ENCODE assay signal across 17 mouse cellular contexts in genomic region chr4:133463184-133463583, GRCm38 (mm10). TPM values are rescaled to one million over a fixed set of nuclear protein-coding genes. Genes with fewer than 3 reads are reported as not detected.
DNase-seq lines count a peak whose midpoint lies in the region; ATAC-seq lines count a peak whose summit lies in the region.
"Had no signal": no experiment of that assay in that cellular context is flagged by ENCODE, and none has a peak within 500 bp of the region (broad histone marks: within the 10 kb centered on the region; RNA-seq: fewer than 3 reads in every experiment).

No protein-coding gene starts in this region.

- no peak overlapping the region for H3K4me2 ChIP-seq in kidney, embryonic 15.5 days
- H3K4me2 ChIP-seq in heart, embryonic 16.5 days (ENCODE audit: low read depth, low read length) = peak overlapping the region; percentile 18; the same call in 1 of the 2 replicates
- H3K4me2 ChIP-seq in stomach, embryonic 16.5 days (ENCODE audit: low read depth, low read length) = no peak overlapping the region
- no peak overlapping the region for H3K4me2 ChIP-seq in midbrain, embryonic 11.5 days
- H3K4me2 ChIP-seq: embryonic facial prominence, embryonic 13.5 days; forebrain, embryonic 13.5 days; liver, embryonic 15.5 days; neural tube, embryonic 13.5 days had no signal

- no peaks in the 10 kb centered on the region for H3K27me3 ChIP-seq in kidney, embryonic 15.5 days
- peaks cover 14% of the 10 kb centered on the region for H3K27me3 ChIP-seq in megakaryocyte, embryonic 14.5 days (replicated peaks)
- no peaks in the 10 kb centered on the region for H3K27me3 ChIP-seq in heart, embryonic 16.5 days (ENCODE audit: control insufficient read depth, insufficient read depth, low read length)
- no peaks in the 10 kb centered on the region for H3K27me3 ChIP-seq in stomach, embryonic 16.5 days (ENCODE audit: control insufficient read depth, insufficient read depth, low read length)
- no peaks in the 10 kb centered on the region for H3K27me3 ChIP-seq in midbrain, embryonic 11.5 days (ENCODE audit: control insufficient read depth, insufficient read depth, low read length)
- H3K27me3 ChIP-seq: embryonic facial prominence, embryonic 13.5 days had no signal

- no peaks in the 10 kb centered on the region for H3K9me3 ChIP-seq in kidney, embryonic 15.5 days (replicated peaks)
- H3K9me3 ChIP-seq in megakaryocyte, embryonic 14.5 days = no peaks in the 10 kb centered on the region
- no peaks in the 10 kb centered on the region for H3K9me3 ChIP-seq in heart, embryonic 16.5 days (replicated peaks; ENCODE audit: control insufficient read depth, low read length)
- no peaks in the 10 kb centered on the region for H3K9me3 ChIP-seq in stomach, embryonic 16.5 days (replicated peaks; ENCODE audit: control insufficient read depth, low read length)
- no peaks in the 10 kb centered on the region for H3K9me3 ChIP-seq in midbrain, embryonic 11.5 days (ENCODE audit: control insufficient read depth, low read length)
- H3K9me3 ChIP-seq: embryonic facial prominence, embryonic 13.5 days; forebrain, embryonic 13.5 days; liver, embryonic 15.5 days; neural tube, embryonic 13.5 days had no signal

- peaks cover 21% of the 10 kb centered on the region for H3K4me1 ChIP-seq in kidney, embryonic 15.5 days
- H3K4me1 ChIP-seq in megakaryocyte, embryonic 14.5 days = peaks cover 46% of the 10 kb centered on the region
- H3K4me1 ChIP-seq in heart, embryonic 16.5 days (ENCODE audit: control insufficient read depth, insufficient read depth, low read length) = peaks cover 12% of the 10 kb centered on the region
- 0 out of 2 replicates have a peak, but pooled peaks cover 5% of the 10 kb centered on the region for H3K4me1 ChIP-seq in stomach, embryonic 16.5 days (ENCODE audit: control insufficient read depth, insufficient read depth, low read length)
- no peaks in the 10 kb centered on the region; the same call in 1 of the 2 replicates for H3K4me1 ChIP-seq in midbrain, embryonic 11.5 days (ENCODE audit: control insufficient read depth, insufficient read depth, low read length)

- DNase-seq in kidney, adult 8-10 months = no peak
- DNase-seq in cerebellum, adult 18-20 months = no peak
- DNase-seq in midbrain, embryonic 11.5 days (ENCODE audit: low spot score, missing footprints) = no peak
- DNase-seq: cerebellum, postnatal 25 days; gastrocnemius, postnatal 10 days; midbrain, embryonic 14.5 days; thymus, postnatal 36 days had no signal

- H3K4me3 ChIP-seq in kidney, embryonic 15.5 days (replicated peaks) = no peak overlapping the region
- H3K4me3 ChIP-seq in megakaryocyte, embryonic 14.5 days (replicated peaks) = peak overlapping the region; percentile 78
- H3K4me3 ChIP-seq in heart, embryonic 16.5 days (ENCODE audit: low read length) = no peak overlapping the region
- H3K4me3 ChIP-seq in stomach, embryonic 16.5 days (replicated peaks; ENCODE audit: low read length) = no peak overlapping the region
- no peak overlapping the region for H3K4me3 ChIP-seq in midbrain, embryonic 11.5 days (ENCODE audit: low read depth, low read length)
- H3K4me3 ChIP-seq: embryonic facial prominence, embryonic 13.5 days; forebrain, embryonic 13.5 days; liver, embryonic 15.5 days; neural tube, embryonic 13.5 days had no signal

- H3K36me3 ChIP-seq in kidney, embryonic 15.5 days = no peaks in the 10 kb centered on the region
- no peaks in the 10 kb centered on the region for H3K36me3 ChIP-seq in megakaryocyte, embryonic 14.5 days (replicated peaks; ENCODE audit: low read length)
- no peaks in the 10 kb centered on the region for H3K36me3 ChIP-seq in heart, embryonic 16.5 days (ENCODE audit: control insufficient read depth, insufficient read depth)
- no peaks in the 10 kb centered on the region for H3K36me3 ChIP-seq in stomach, embryonic 16.5 days (ENCODE audit: control insufficient read depth, insufficient read depth, low read length)
- H3K36me3 ChIP-seq in midbrain, embryonic 11.5 days (ENCODE audit: control insufficient read depth, insufficient read depth, low read length) = no peaks in the 10 kb centered on the region
- H3K36me3 ChIP-seq: embryonic facial prominence, embryonic 13.5 days; liver, embryonic 15.5 days; neural tube, embryonic 13.5 days had no signal

- 32% methylated on average over 6 of the region's 6 CpGs for WGBS in kidney, embryonic 15.5 days
- 27% methylated on average over 6 of the region's 6 CpGs for WGBS in heart, embryonic 16.5 days
- WGBS in stomach, embryonic 16.5 days = 48% methylated on average over 6 of the region's 6 CpGs
- 72% methylated on average over 6 of the region's 6 CpGs for WGBS in midbrain, embryonic 11.5 days

- H3K27ac ChIP-seq in kidney, embryonic 15.5 days = peak overlapping the region; percentile 38; the same call in 1 of the 2 replicates
- H3K27ac ChIP-seq in heart, embryonic 16.5 days (ENCODE audit: low read length) = peak overlapping the region; percentile 54
- peak overlapping the region; percentile 46; the same call in 1 of the 2 replicates for H3K27ac ChIP-seq in stomach, embryonic 16.5 days (ENCODE audit: low read length)
- no peak overlapping the region for H3K27ac ChIP-seq in midbrain, embryonic 11.5 days (ENCODE audit: low read depth, low read length)
- H3K27ac ChIP-seq: embryonic facial prominence, embryonic 13.5 days; forebrain, embryonic 13.5 days; hindbrain, postnatal 0 days; neural tube, embryonic 13.5 days had no signal

- ATAC-seq in kidney, embryonic 15.5 days (replicated peaks; ENCODE audit: low FRiP score) = no peak
- no peak for ATAC-seq in megakaryocyte, adult 5-6 weeks (ENCODE audit: poor library complexity, severe bottlenecking)
- peak; percentile 51; the same call in 1 of the 2 replicates for ATAC-seq in heart, embryonic 16.5 days (replicated peaks; ENCODE audit: extremely low read depth, insufficient read depth, low FRiP score)
- no peak for ATAC-seq in stomach, embryonic 16.5 days (ENCODE audit: insufficient read depth, low FRiP score)
- no peak for ATAC-seq in midbrain, embryonic 11.5 days (ENCODE audit: low FRiP score)
- ATAC-seq: forebrain, embryonic 13.5 days; hindbrain, postnatal 0 days had no signal

- H3K9ac ChIP-seq in kidney, embryonic 15.5 days = no peak overlapping the region
- H3K9ac ChIP-seq in heart, embryonic 16.5 days (ENCODE audit: low read length) = peak overlapping the region; percentile 8; the same call in 1 of the 2 replicates
- H3K9ac ChIP-seq in stomach, embryonic 16.5 days (ENCODE audit: low read length) = no peak overlapping the region; the same call in 1 of the 2 replicates
- no peak overlapping the region for H3K9ac ChIP-seq in midbrain, embryonic 11.5 days (ENCODE audit: low read length)
- H3K9ac ChIP-seq: embryonic facial prominence, embryonic 13.5 days; forebrain, embryonic 13.5 days; liver, embryonic 15.5 days; neural tube, embryonic 13.5 days had no signal

RNA-seq across cellular contexts. Expression of gene Tent5b, which starts 16.7 kb away (rescaled TPM):
- 1.2 and 1.3 TPM in 2 replicates for polyA plus RNA-seq in kidney, embryonic 15.5 days (2015; fragmentation: Nextera tagmentation; extraction: Ambion mirVana)
- polyA plus RNA-seq in megakaryocyte, embryonic 14.5 days (2012; ENCODE audit: insufficient read depth, low replicate concordance) = 0.97 TPM in 1 of 2 replicates, not detected in the other
- not detected in 2 replicates for total RNA-seq in megakaryocyte, adult 5-6 weeks (2015)
- total RNA-seq in megakaryocyte, adult 5-6 weeks (2017) = not detected in 2 replicates
- 1.0 and 1.3 TPM in 2 replicates for polyA plus RNA-seq in heart, embryonic 16.5 days (2015; fragmentation: Nextera tagmentation; extraction: Ambion mirVana)
- polyA plus RNA-seq in stomach, embryonic 16.5 days (2015; fragmentation: Nextera tagmentation; extraction: Ambion mirVana) = 7.9 and 12.6 TPM in 2 replicates
- 0.22 and 0.53 TPM in 2 replicates for polyA plus RNA-seq in midbrain, embryonic 11.5 days (2014; fragmentation: Nextera tagmentation; extraction: Ambion mirVana)

RNA-seq across cellular contexts. Expression of gene Trnp1, which starts 35.2 kb away (rescaled TPM):
- 0.64 and 1.0 TPM in 2 replicates for polyA plus RNA-seq in kidney, embryonic 15.5 days (2015; fragmentation: Nextera tagmentation; extraction: Ambion mirVana)
- polyA plus RNA-seq in megakaryocyte, embryonic 14.5 days (2012; ENCODE audit: insufficient read depth, low replicate concordance) = 0.22 and 2.8 TPM in 2 replicates
- not detected in 2 replicates for total RNA-seq in megakaryocyte, adult 5-6 weeks (2015)
- total RNA-seq in megakaryocyte, adult 5-6 weeks (2017) = not detected in 2 replicates
- polyA plus RNA-seq in heart, embryonic 16.5 days (2015; fragmentation: Nextera tagmentation; extraction: Ambion mirVana) = 0.64 and 1.5 TPM in 2 replicates
- polyA plus RNA-seq in stomach, embryonic 16.5 days (2015; fragmentation: Nextera tagmentation; extraction: Ambion mirVana) = 0.50 and 0.75 TPM in 2 replicates
- polyA plus RNA-seq in midbrain, embryonic 11.5 days (2014; fragmentation: Nextera tagmentation; extraction: Ambion mirVana) = 1.5 TPM in 2 replicates

RNA-seq across cellular contexts. Expression of gene Kdf1, which starts 55.6 kb away (rescaled TPM):
- 22.0 and 22.4 TPM in 2 replicates for polyA plus RNA-seq in kidney, embryonic 15.5 days (2015; fragmentation: Nextera tagmentation; extraction: Ambion mirVana)
- 0.83 and 4.7 TPM in 2 replicates for polyA plus RNA-seq in megakaryocyte, embryonic 14.5 days (2012; ENCODE audit: insufficient read depth, low replicate concordance)
- total RNA-seq in megakaryocyte, adult 5-6 weeks (2015) = not detected in 2 replicates
- not detected in 2 replicates for total RNA-seq in megakaryocyte, adult 5-6 weeks (2017)
- 3.1 and 4.5 TPM in 2 replicates for polyA plus RNA-seq in heart, embryonic 16.5 days (2015; fragmentation: Nextera tagmentation; extraction: Ambion mirVana)
- polyA plus RNA-seq in stomach, embryonic 16.5 days (2015; fragmentation: Nextera tagmentation; extraction: Ambion mirVana) = 33.7 and 39.0 TPM in 2 replicates
- 0.15 and 0.51 TPM in 2 replicates for polyA plus RNA-seq in midbrain, embryonic 11.5 days (2014; fragmentation: Nextera tagmentation; extraction: Ambion mirVana)
- total RNA-seq: gastrocnemius, postnatal 10 days had no signal
